Mouse (Mus musculus): Measurements from ENCODE around the gene Farsa.
"Not testable (repeated sequence)": the region's sequence is repeated elsewhere in the genome, so short reads cannot be mapped to it uniquely, and the experiment has no call there.

The Farsa gene

DNA sequence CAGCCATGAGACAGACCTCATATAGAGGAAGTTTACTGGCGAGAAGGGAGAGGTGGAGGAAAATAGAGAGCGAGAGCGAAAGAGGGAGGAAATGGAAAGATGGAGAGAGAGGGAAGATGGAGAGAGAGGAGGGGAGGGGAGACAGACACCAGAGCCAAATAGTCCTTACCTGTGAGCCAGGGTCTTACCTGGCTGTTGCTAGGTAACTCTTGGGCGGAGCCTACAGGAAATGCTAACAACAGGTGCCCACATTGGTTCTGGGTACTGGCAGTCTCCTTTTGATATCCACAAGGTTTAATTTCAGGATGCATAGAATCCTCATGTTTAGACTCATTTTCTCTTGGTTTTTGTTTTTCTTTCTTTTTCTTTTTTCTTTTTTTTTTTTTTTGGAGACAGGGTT lies 16.2 kb downstream of the Farsa start:
- in situ Hi-C loops (cut with MseI, MboI), result no loop called here

DNA sequence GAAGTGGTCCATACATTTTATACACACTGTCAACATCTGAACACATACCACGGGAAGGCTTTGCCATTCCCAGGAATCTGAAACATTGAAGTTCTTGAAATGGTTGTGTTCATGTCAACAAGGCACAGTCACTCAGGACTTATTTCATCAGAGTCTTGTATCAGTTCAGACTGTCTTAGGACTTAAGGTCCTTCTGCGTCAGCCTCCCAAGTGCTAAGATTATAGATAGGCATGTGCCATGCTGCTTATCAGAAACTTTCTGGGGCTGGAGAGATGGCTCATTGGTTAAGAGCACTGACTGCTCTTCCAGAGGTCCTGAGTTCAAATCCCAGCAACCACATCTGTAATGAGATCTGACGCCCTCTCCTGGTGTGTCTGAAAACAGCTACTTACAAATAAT lies 17.6 kb downstream of the Farsa start:
- in situ Hi-C loops (cut with MseI, MboI), result no loop called here

DNA sequence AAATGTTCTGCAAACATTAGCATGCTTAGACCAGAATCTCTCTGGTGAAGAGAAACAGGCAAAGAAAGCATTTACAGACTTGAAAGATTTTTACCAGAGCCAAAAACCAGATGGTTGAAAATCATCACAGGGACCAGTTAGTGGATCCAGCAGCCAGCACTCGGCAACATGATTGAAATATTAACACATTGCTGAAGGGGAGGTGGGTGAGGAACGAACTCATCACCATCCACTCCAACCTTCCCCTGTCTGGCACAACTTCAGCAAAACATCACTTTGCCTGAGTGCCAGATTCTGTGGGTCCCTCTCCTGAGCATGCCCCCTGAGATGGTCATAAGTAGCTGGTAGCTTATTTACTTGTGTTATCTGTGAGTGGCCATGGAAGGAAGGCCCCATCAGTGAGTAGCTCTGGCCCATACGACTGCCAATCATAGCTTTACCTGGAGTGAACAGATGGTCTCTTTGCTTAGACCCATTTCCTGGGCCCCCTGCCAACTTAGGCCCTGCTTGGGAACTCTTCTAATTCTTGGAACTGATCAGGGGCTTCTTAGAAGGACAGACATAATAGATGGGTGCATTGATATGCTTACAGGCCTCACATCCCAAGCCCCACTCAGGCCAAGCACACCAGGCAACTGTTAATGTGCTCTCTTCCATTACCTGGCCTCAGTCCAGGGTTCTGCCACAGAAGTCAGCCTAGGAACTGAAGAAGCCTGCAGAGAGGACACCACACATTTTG lies 20.7 kb downstream of the Farsa start:
- in situ Hi-C loops (cut with MseI, MboI), result no loop called here

DNA sequence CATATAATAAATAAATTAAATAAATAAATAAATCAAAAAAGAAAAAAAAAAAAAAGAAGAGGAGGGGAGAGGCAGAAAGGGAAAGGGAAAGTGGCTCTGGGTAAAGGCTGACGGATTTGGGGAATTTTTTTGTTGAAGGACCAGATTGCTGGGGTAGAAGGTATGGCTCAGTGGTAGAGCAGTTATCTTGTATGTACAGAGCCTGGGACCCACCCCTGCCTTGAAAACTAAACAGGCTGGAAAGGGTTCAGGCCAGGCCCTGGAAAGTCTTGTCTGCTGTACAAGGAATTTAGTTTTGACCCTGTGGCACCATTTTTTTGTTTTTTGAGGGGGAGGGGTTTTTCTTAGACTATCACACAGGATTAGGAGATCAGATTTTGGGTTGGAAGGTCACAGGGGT lies 22.1 kb downstream of the Farsa start:
- in situ Hi-C loops (cut with MseI, MboI), result no loop called here

DNA sequence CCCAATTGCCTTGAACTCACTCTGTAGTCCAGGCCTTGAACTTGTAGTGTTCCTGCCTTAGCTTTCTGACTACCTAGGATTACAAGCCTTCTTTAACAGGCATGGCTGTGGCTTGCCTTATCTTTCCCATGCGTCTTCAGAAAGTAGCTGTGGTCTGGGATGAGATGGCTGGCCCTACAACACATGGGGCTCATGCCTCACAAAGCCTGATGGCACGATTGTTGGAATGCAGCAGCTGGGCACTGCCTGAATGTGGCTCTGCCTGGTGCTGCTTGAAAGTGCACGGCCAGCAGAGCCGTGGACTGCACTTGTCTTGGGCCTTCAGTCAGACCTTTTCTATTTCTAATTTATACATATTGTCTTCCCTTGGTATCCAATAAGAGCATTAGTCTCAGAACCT lies 27.9 kb downstream of the Farsa start:
- in situ Hi-C loops (cut with MseI, MboI), result no loop called here

DNA sequence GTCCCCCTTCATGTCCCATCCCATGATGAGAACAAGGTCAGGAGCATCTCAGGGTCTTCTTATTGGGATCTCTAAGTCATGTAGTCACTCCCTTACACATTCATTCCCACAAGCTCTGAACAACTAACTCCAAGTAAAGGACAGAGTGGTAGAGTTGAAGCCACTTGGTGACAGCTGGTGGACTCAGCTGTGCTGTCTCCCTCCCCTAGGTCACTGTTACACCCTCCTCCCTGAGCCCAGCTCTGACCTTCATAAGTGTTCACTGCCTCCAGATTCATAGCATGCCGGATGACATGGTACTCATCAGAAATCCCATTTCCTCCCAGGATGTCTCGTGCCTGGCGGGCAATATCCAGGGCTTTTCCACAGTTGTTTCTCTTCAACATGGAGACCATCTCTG lies 31.5 kb downstream of the Farsa start:
- in situ Hi-C loops (cut with MseI, MboI), result no loop called here

DNA sequence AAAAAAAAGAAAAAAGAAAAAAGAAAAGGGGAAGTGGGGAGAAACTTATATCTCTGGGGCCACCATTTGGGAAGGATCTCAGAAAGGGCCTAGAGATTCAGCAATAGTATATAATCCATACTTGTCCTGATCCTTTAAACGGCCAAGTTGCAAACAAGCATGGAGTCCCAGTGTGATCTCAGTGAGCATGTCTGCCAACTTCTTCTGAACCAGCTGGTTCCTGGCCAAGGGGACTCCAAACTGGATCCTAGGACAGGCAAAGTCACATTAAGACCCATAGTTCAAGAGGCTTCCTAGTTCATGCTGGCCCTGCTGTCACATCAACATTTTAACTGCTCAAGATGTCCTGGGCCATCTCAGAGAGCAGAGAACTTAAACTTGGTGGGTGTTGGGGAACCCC lies 32.4 kb downstream of the Farsa start:
- in situ Hi-C loops (cut with MseI, MboI), result no loop called here

DNA sequence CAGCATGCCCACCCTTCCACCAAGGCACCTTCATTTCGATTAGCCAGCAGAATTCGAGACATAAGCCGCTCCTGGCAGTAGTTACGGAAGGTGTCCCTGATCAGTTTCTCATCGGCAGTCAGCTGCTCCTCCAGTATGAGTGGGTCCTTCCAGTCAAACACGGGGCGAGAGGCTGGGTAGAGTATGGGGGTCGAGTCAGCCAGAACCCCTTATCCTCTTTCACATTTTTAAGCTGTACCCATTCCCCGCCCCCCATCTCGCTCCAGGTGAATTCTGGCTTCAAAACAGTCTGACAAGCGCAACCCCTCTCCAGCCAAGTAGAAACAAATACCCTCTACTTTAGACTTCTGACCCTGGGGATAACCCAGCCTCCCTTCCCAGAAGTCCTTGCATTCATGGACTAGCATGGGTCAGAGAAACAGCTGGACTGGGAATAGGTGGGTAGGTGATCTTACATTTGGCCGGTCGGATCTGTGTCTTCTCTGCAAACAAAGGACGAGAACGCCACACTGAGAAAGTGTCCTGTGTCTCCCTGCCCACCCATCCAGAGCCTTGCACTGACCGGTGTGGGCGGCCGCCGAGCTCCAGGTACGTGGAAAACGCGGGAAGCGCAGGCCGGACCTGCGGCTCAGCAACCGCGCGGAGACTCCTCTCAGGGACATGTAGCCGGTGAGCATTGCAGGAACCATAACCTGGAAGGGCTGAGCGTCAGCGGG lies 36.4 kb downstream of the Farsa start:
- in situ Hi-C loops (cut with MseI, MboI), result no loop called here

DNA sequence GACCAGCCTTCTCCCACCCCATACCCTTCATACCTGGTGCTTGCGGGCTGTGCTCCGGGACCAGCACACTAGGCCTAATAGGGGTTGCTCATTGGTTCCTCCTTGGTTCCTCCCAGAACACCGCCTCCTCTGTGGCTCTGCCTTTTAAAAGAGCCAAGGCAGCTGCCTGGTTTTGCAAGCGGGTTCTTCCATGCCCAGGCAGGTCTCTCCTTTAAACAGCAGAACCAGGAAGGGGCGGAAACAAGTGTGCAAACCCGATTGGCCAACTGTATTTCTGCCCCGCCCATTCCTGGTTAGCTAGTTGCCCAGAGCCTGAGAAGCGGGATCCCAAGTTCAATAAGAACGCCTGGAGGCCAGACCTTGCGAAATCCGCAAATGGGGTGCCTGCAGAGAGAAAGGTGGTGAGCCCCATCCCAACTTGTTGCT lies 36.9 kb downstream of the Farsa start, which contains the start of gene Gcdh:
TSS of gene Gcdh (minus strand) at position 213 of the 426 bp plus-strand sequence.
- in situ Hi-C loops (cut with MseI, MboI), result no loop called here

DNA sequence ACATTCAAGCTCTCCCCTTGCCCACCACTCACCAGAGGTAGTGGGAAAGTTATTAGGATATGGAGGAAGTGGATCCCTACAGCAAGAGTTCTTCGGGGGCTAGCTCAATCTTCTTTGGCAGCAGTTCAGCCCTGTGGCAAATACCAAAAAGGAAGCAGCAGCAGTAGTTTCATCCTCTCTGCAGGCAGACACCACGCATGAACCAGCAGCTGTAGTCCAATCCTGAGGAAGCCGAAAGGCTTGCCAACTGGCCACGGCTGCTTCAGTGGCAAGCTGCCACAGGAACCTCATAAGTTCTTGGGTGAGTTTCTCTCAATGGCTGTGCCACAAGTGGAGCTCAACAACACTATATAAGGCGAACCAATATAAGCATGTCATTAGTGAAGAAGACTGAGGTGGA lies 39.2 kb downstream of the Farsa start:
- in situ Hi-C loops (cut with MseI, MboI), result no loop called here

DNA sequence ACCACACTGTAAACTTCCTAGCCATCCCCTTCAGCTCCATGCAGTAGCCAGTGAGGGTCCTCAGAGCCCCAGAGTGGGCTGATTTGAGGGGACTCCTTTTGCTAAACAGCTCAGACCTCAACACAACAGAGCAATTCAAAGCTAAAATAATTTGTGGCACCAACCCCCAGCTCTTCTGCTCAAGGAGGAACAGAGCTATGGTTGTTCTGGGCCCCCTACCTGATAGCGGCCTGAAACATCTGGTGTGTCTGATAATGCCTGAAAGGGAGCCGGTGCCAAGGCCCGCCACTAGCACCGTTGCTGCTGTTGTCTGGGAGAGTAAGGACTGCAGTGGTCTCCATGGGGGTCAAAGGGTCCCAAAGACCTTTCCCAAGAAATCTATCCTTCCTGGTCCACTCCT lies 44.3 kb downstream of the Farsa start:
- in situ Hi-C loops (cut with MseI, MboI), result no loop called here

DNA sequence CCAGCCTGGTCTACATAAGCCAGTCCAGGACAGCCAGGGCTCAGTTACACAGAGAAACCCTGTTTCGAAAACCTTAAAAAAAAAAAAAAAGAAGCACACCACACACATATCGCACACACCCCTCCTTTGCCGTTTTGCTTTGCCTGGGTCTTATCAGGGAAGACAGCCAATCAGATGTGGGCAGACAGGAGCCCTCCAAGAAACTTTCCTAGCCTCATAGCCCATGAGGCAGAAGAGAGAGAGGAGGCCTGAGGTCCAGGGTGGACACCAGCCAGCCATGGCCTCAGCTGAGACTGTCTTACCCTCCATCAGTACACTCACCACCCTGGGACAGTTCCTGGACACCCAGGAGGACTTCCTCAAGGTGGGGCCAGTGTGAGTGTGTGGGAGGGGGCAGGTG lies 45.0 kb downstream of the Farsa start, which contains the start of gene Klf1:
TSS of gene Klf1 (plus strand) at position 177 of the 400 bp plus-strand sequence.
- in situ Hi-C loops (cut with MseI, MboI), result no loop called here

DNA sequence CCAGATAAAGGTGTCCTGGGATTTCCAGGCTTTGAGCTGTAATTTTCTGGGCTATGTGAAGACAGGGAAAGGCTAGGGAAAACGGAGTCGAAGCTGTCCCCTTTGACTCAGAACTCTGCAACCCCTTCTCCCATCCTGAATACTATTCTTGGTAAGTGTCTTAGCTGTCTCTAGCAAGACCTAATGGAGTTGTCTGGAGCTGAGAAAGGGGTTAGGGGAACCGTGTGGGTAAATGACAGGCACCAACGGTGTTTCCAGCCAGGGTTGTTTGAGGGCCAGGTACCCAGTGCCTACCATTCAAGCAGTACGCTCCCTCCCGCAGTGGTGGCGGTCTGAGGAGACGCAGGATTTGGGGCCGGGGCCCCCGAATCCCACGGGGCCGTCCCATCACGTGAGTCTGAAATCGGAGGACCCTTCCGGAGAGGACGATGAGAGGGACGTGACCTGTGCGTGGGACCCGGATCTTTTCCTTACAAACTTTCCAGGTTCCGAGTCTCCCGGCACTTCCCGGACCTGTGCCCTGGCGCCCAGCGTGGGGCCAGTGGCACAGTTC lies 45.7 kb downstream of the Farsa start:
- in situ Hi-C loops (cut with MseI, MboI), result no loop called here

DNA sequence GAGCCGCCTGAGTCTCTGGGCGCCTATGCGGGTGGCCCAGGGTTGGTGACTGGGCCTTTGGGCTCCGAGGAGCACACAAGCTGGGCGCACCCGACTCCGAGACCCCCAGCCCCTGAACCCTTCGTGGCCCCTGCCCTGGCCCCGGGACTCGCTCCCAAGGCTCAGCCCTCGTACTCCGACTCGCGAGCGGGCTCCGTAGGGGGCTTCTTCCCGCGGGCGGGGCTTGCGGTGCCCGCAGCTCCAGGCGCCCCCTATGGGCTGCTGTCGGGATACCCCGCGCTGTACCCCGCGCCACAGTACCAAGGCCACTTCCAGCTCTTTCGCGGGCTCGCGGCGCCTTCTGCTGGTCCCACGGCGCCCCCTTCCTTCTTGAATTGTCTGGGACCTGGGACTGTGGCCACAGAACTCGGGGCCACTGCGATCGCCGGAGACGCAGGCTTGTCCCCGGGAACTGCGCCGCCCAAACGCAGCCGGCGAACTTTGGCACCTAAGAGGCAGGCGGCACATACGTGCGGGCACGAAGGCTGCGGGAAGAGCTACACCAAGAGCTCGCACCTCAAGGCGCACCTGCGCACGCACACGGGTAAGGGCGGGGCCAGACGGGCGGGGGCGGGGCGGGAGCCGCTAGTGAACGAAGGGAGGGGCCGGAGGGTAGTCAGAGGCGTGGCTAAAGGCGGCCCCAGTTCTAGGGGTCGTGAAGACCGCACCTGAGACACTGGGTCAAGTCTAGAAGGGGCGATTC lies 46.3 kb downstream of the Farsa start:
- in situ Hi-C loops (cut with MseI, MboI), result no loop called here

DNA sequence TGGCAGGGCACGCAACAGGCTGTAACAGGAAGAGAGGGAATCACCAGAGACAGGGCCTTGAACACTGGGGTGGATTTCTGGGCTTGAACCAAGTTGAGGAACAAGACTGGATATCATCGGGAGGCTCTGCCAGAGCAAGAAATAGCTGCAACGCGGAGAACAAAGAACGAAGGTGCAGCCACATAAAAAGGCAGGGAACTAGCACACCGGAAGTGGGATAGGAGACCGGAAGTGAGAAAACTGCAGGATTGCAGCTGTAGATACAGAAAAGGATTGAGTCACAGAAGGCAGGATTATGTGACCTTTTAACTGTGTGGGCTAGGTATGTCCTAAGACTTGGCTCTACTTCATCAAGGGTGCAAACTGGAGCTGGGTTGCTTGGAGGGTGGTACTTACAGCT lies 47.6 kb downstream of the Farsa start:
- in situ Hi-C loops (cut with MseI, MboI), result no loop called here

DNA sequence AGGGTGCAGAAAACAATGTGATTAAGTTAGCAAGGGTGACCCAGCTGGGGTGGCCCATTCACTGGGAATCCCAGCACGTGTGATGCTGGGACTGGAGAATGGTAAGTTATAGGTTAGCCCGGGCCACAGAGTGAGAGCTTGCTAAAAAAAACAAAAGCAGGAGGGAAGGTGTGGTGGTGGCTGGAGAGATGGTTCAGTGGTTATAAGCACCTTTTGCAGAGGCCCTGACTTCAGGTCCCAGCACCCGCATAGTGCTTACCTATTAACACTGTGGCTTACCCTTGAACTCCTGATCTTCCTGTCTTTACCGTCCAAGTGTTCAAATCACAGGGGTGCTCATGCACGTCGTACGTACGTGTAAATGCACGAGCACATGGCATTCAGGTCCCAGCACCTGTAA lies 50.2 kb downstream of the Farsa start:
- in situ Hi-C loops (cut with MseI, MboI), result no loop called here

DNA sequence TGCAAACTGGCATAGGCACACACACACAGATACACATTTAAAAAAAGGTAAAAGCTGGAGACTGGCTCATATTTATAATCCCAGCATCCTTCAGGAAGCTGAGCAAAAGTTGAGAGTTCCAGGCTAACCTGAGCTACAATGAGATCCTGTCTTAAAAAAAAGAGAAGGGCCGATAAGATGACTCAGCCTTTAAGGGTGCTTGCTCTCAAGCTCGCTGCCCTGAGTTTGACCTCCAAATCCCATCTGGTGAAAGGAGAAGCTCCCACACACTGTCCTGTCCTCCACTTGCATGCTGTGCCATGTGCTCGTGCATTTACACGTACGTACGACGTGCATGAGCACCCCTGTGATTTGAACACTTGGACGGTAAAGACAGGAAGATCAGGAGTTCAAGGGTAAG lies 50.7 kb downstream of the Farsa start:
- in situ Hi-C loops (cut with MseI, MboI), result no loop called here

DNA sequence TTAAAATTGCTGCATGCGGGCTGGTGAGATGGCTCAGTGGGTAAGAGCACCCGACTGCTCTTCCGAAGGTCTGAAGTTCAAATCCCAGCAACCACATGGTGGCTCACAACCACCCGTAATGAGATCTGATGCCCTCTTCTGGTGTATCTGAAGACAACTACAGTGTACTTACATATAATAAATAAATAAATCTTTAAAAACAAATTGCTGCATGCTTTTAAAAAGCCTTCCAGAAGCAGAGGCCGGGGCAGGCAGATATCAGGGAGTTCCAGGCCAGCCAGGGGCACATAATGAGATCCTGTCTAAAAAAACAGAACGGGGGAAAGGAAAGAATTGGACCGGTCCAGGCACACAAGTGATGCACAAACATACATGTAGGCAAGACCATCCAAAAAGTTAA lies 51.2 kb downstream of the Farsa start:
- in situ Hi-C loops (cut with MseI, MboI), result not testable (repeated sequence)

DNA sequence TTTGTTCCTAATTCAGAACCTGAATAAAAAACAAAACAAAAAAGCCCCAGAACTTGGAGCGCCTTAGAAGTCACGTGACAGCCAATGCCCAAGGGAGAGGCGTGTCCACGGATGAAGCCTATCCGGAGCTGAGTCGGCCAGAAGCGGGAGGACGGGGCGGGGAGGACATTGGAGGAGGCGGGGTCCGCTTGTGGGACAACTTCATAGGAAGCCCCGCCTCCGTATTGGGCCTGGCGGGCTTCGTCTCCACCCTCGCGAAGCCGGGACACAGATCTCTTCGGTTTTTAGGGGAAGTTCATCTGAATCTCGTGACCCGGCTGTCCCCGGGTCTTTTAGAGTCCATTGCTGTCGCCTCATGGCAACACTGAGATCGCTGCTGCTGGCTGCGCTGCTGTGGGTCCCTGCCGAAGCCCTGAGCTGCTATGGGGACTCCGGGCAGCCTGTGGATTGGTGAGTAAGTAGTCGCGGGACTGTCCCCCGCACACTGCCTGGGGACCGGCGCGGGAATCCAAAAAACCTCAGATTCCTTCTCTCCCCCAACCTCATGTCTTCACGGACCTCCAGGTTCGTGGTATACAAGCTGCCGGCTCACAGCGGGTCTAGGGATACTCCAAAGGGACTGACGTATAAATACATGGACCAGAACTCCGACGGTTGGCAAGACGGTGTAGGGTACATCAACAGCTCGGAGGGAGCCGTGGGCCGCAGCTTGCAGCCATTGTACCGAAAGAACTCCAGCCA lies 51.8 kb downstream of the Farsa start, which contains the start of gene Dnase2a:
TSS of gene Dnase2a (plus strand) at position 140 of the 741 bp plus-strand sequence.
- in situ Hi-C loops (cut with MseI, MboI), result no loop called here

DNA sequence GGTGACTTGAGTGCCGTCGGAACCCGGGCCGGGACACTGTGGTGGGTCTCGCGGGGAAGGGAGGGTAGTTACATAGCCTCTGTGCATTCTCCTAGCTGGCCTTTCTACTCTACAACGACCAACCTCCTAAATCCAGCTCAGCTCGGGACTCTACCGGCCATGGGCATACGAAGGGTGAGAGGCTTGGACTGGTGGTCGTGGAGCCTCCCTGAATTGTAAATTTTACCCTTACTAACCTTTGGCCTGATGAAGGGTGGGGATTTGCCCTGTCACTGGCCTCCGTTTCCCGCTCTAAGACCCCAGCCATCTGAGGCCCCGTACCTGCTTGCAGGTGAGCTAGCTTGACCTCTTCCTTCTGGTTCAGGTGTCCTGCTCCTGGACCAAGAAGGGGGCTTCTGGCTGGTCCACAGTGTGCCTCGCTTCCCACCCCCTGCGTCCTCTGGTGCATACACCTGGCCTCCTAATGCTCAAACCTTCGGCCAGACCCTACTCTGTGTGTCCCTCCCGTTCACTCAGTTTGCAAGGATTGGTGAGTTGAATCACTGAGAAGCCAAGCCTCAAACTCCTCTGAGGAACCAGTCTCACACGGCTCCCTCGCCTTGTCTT lies 52.5 kb downstream of the Farsa start:
- in situ Hi-C loops (cut with MseI, MboI), result no loop called here

DNA sequence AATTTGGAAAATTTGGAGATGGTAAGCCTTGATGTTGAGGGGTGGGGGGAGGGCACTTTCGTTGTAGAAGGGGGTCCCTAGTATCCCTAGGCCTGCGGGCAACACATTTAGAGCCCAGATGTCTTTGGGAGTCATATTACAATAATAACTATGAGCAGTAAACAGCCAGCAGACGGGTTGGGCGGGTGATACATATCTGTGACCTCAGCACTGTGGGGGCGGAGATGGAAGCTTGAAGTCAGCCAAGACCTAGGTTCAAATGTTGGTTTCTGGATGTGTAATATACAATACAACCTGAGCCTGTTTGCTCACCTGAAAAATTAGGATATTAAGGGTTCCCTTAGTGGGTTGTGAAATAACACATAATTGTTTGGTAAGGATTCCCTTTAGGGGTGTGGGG lies 53.2 kb downstream of the Farsa start:
- in situ Hi-C loops (cut with MseI, MboI), result no loop called here
